Mouse (Mus musculus) embryonic fibroblast, embryonic 13.5 days (primary cell): Measurements from ENCODE around the gene Tmem136.

ENCODE experiments used
- CTCF ChIP-seq: IDR thresholded peaks from 2 replicates; pipeline ENCODE4 v1.5.1; 2011; ENCODE audit warnings: mild to moderate bottlenecking, control low read depth, low read length, moderate library complexity, borderline replicate concordance; ENCODE audit not compliant: insufficient read depth
- POLR2A ChIP-seq: IDR thresholded peaks from 2 replicates; pipeline ENCODE4 v1.6.1; 2011; ENCODE audit warnings: low read depth, mild to moderate bottlenecking, control low read depth, low read length, moderate library complexity

GRCm38 (mm10) chr9:43076163-43076562 is 40.2 kb downstream of the Tmem136 start:
- TF ChIP-seq POLR2A: no peak
- TF ChIP-seq CTCF: no peak
